Mouse (Mus musculus): ENCODE results near the gene Gpr75. TPM values are rescaled to one million over a fixed set of nuclear protein-coding genes. Genes with fewer than 3 reads are reported as not detected.

Gene Gpr75
- 0.29 and 0.41 TPM in 2 replicates for polyA plus RNA-seq (2015; fragmentation: Nextera tagmentation; extraction: Ambion mirVana)

GRCm38 (mm10) chr11:30885171-30885871, at the start of gene Gpr75, which contains the start of gene Asb3:
Gene Gpr75 (plus strand): TSS chr11:30885358.
Gene Asb3 (plus strand): TSS chr11:30885416.
- H3K4me3 ChIP-seq (replicated peaks): peak within 1 kb of the TSS; percentile 49
- H3K9ac ChIP-seq: peak within 1 kb of the TSS; percentile 10; the same call in 1 of the 2 replicates
- no peaks in the 10 kb centered on the region for H3K4me1 ChIP-seq
- peaks cover 4% of the 10 kb centered on the region for H3K27me3 ChIP-seq
- no peak within 1 kb of the TSS for H3K27ac ChIP-seq (replicated peaks)
- 3% methylated on average over 41 of the region's 41 CpGs for WGBS
- H3K4me2 ChIP-seq (replicated peaks): peak within 1 kb of the TSS; percentile 91
- no peaks in the 10 kb centered on the region for H3K9me3 ChIP-seq (replicated peaks)
- H3K36me3 ChIP-seq: 0 out of 2 replicates have a peak, but pooled peaks cover under 1% of the 10 kb centered on the region
- ATAC-seq (ENCODE audit: insufficient number of reproducible peaks, low FRiP score, low TSS enrichment, low read depth): peak; percentile 85

GRCm38 (mm10) chr11:30838793-30839192, 46.4 kb upstream of the Gpr75 start:
- no peak for ATAC-seq (ENCODE audit: insufficient number of reproducible peaks, low FRiP score, low TSS enrichment, low read depth)
- no peaks in the 10 kb centered on the region for H3K27me3 ChIP-seq
- no peak overlapping the region for H3K27ac ChIP-seq (replicated peaks)
- no peaks in the 10 kb centered on the region for H3K4me1 ChIP-seq
- peaks cover 34% of the 10 kb centered on the region for H3K36me3 ChIP-seq
- H3K4me2 ChIP-seq (replicated peaks): no peak overlapping the region
- no peak overlapping the region for H3K9ac ChIP-seq
- no peak overlapping the region for H3K4me3 ChIP-seq (replicated peaks)
- H3K9me3 ChIP-seq (replicated peaks): no peaks in the 10 kb centered on the region
- WGBS: 92% methylated on average over 2 of the region's 2 CpGs

GRCm38 (mm10) chr11:30844355-30844754, 40.8 kb upstream of the Gpr75 start:
- H3K4me3 ChIP-seq (replicated peaks): no peak overlapping the region
- WGBS: 87% methylated on average over 1 of the region's 1 CpGs
- no peak overlapping the region for H3K9ac ChIP-seq
- H3K9me3 ChIP-seq (replicated peaks): no peaks in the 10 kb centered on the region
- no peaks in the 10 kb centered on the region for H3K4me1 ChIP-seq
- H3K36me3 ChIP-seq: peaks cover 27% of the 10 kb centered on the region
- ATAC-seq (ENCODE audit: insufficient number of reproducible peaks, low FRiP score, low TSS enrichment, low read depth): no peak
- no peak overlapping the region for H3K4me2 ChIP-seq (replicated peaks)
- no peaks in the 10 kb centered on the region for H3K27me3 ChIP-seq
- H3K27ac ChIP-seq (replicated peaks): no peak overlapping the region

- no peak overlapping the region for H3K4me2 ChIP-seq (replicated peaks)
- H3K27me3 ChIP-seq: no peaks in the 10 kb centered on the region
- no peaks in the 10 kb centered on the region for H3K9me3 ChIP-seq (replicated peaks)
- no peak overlapping the region for H3K4me3 ChIP-seq (replicated peaks)
- no peaks in the 10 kb centered on the region for H3K4me1 ChIP-seq
- ATAC-seq (ENCODE audit: insufficient number of reproducible peaks, low FRiP score, low TSS enrichment, low read depth): no peak
- H3K9ac ChIP-seq: no peak overlapping the region
- peaks cover 43% of the 10 kb centered on the region for H3K36me3 ChIP-seq
- H3K27ac ChIP-seq (replicated peaks): no peak overlapping the region
Observed at GRCm38 (mm10) chr11:30872425-30872824, 12.7 kb upstream of the Gpr75 start.

GRCm38 (mm10) chr11:30888153-30888552, 3.0 kb downstream of the Gpr75 start:
- Histone ChIP-seq H3K27me3 (peaks cover 4% of the 10 kb centered on the region), H3K27ac (replicated peaks) (no peak overlapping the region), H3K4me3 (replicated peaks) (no peak overlapping the region), H3K9ac (no peak overlapping the region), H3K4me1 (no peaks in the 10 kb centered on the region), H3K36me3 (no peaks in the 10 kb centered on the region), H3K4me2 (replicated peaks) (no peak overlapping the region), H3K9me3 (replicated peaks) (no peaks in the 10 kb centered on the region)
- 78% methylated on average over 2 of the region's 2 CpGs for WGBS
- ATAC-seq (ENCODE audit: insufficient number of reproducible peaks, low FRiP score, low TSS enrichment, low read depth): no peak

- H3K4me3 ChIP-seq (replicated peaks): no peak overlapping the region
- H3K36me3 ChIP-seq: no peaks in the 10 kb centered on the region
- WGBS: 87% methylated on average over 1 of the region's 1 CpGs
- no peaks in the 10 kb centered on the region for H3K27me3 ChIP-seq
- no peak for ATAC-seq (ENCODE audit: insufficient number of reproducible peaks, low FRiP score, low TSS enrichment, low read depth)
- H3K4me1 ChIP-seq: no peaks in the 10 kb centered on the region
- H3K9ac ChIP-seq: no peak overlapping the region
- no peak overlapping the region for H3K27ac ChIP-seq (replicated peaks)
- no peak overlapping the region for H3K4me2 ChIP-seq (replicated peaks)
- no peaks in the 10 kb centered on the region for H3K9me3 ChIP-seq (replicated peaks)
Observed at GRCm38 (mm10) chr11:30896201-30896600, 11.0 kb downstream of the Gpr75 start.

GRCm38 (mm10) chr11:30899312-30899711, 14.2 kb downstream of the Gpr75 start:
- Histone ChIP-seq H3K36me3 (no peaks in the 10 kb centered on the region), H3K4me1 (no peaks in the 10 kb centered on the region), H3K27me3 (no peaks in the 10 kb centered on the region), H3K9me3 (replicated peaks) (no peaks in the 10 kb centered on the region), H3K4me3 (replicated peaks) (no peak overlapping the region), H3K4me2 (replicated peaks) (no peak overlapping the region), H3K27ac (replicated peaks) (no peak overlapping the region), H3K9ac (no peak overlapping the region)
- ATAC-seq (ENCODE audit: insufficient number of reproducible peaks, low FRiP score, low TSS enrichment, low read depth): no peak

GRCm38 (mm10) chr11:30912311-30912710, 27.2 kb downstream of the Gpr75 start:
- Histone ChIP-seq H3K9me3 (replicated peaks) (no peaks in the 10 kb centered on the region), H3K27me3 (no peaks in the 10 kb centered on the region), H3K4me1 (no peaks in the 10 kb centered on the region), H3K4me2 (replicated peaks) (no peak overlapping the region), H3K4me3 (replicated peaks) (no peak overlapping the region), H3K9ac (no peak overlapping the region), H3K36me3 (no peaks in the 10 kb centered on the region), H3K27ac (replicated peaks) (no peak overlapping the region)
- no peak for ATAC-seq (ENCODE audit: insufficient number of reproducible peaks, low FRiP score, low TSS enrichment, low read depth)
- WGBS: 94% methylated on average over 3 of the region's 3 CpGs

GRCm38 (mm10) chr11:30920641-30921040, 35.5 kb downstream of the Gpr75 start:
- no peaks in the 10 kb centered on the region for H3K9me3 ChIP-seq (replicated peaks)
- no peak for ATAC-seq (ENCODE audit: insufficient number of reproducible peaks, low FRiP score, low TSS enrichment, low read depth)
- 73% methylated on average over 1 of the region's 1 CpGs for WGBS
- H3K36me3 ChIP-seq: peaks cover 10% of the 10 kb centered on the region; the same call in 1 of the 2 replicates
- no peak overlapping the region for H3K27ac ChIP-seq (replicated peaks)
- H3K4me3 ChIP-seq (replicated peaks): no peak overlapping the region
- H3K9ac ChIP-seq: no peak overlapping the region
- no peaks in the 10 kb centered on the region for H3K4me1 ChIP-seq
- H3K4me2 ChIP-seq (replicated peaks): no peak overlapping the region
- no peaks in the 10 kb centered on the region for H3K27me3 ChIP-seq

GRCm38 (mm10) chr11:30923283-30923682, 38.1 kb downstream of the Gpr75 start:
- no peak for ATAC-seq (ENCODE audit: insufficient number of reproducible peaks, low FRiP score, low TSS enrichment, low read depth)
- Histone ChIP-seq H3K27me3 (no peaks in the 10 kb centered on the region), H3K9me3 (replicated peaks) (no peaks in the 10 kb centered on the region), H3K4me1 (no peaks in the 10 kb centered on the region), H3K4me2 (replicated peaks) (no peak overlapping the region), H3K9ac (no peak overlapping the region), H3K27ac (replicated peaks) (no peak overlapping the region), H3K36me3 (peaks cover 18% of the 10 kb centered on the region), H3K4me3 (replicated peaks) (no peak overlapping the region)
- 94% methylated on average over 3 of the region's 3 CpGs for WGBS

GRCm38 (mm10) chr11:30928079-30928478, 42.9 kb downstream of the Gpr75 start:
- no peak overlapping the region for H3K4me3 ChIP-seq (replicated peaks)
- H3K27ac ChIP-seq (replicated peaks): no peak overlapping the region
- H3K9ac ChIP-seq: no peak overlapping the region
- no peaks in the 10 kb centered on the region for H3K9me3 ChIP-seq (replicated peaks)
- H3K4me1 ChIP-seq: no peaks in the 10 kb centered on the region
- ATAC-seq (ENCODE audit: insufficient number of reproducible peaks, low FRiP score, low TSS enrichment, low read depth): no peak
- H3K36me3 ChIP-seq: peaks cover 29% of the 10 kb centered on the region
- H3K4me2 ChIP-seq (replicated peaks): no peak overlapping the region
- no peaks in the 10 kb centered on the region for H3K27me3 ChIP-seq

- Histone ChIP-seq H3K9ac (no peak overlapping the region), H3K9me3 (replicated peaks) (no peaks in the 10 kb centered on the region), H3K36me3 (peaks cover 30% of the 10 kb centered on the region), H3K4me3 (replicated peaks) (no peak overlapping the region), H3K4me2 (replicated peaks) (no peak overlapping the region), H3K27me3 (no peaks in the 10 kb centered on the region), H3K4me1 (no peaks in the 10 kb centered on the region), H3K27ac (replicated peaks) (no peak overlapping the region)
- no peak for ATAC-seq (ENCODE audit: insufficient number of reproducible peaks, low FRiP score, low TSS enrichment, low read depth)
- WGBS: 89% methylated on average over 1 of the region's 1 CpGs
Observed at GRCm38 (mm10) chr11:30928498-30928897, 43.3 kb downstream of the Gpr75 start.
